Mouse (Mus musculus): ENCODE results near the gene Mrtfb.

- TF ChIP-seq POLR2A (IDR thresholded peaks at IDR 0.05; ENCODE audit: borderline replicate concordance, low read depth, low read length) (no peak), CTCF (IDR thresholded peaks at IDR 0.05; ENCODE audit: low read depth, low read length) (no peak)
These were observed 16.7 kb upstream of the Mrtfb start for GRCm38 (mm10) chr16:13239544-13239943.

Data from bone marrow macrophage, adult 2 months (primary cell).